Mouse (Mus musculus): ENCODE measurements at regions not wholly inside any gene's neighbourhood (a gene's known extent, or its start where the extent isn't known, plus 50 kb on each side); places are given as distances from the start of the nearest gene placed in this dataset.

- no peak for DNase-seq (ENCODE audit: low read depth in 1 of 2, low spot score in 2 of 2)
These were observed 68.6 kb upstream of the Zfp637 start for GRCm38 (mm10) chr6:117772396-117772795.

- no peak for DNase-seq (ENCODE audit: low read depth in 1 of 2, low spot score in 2 of 2)
These were observed 65.5 kb upstream of the Zfp637 start for GRCm38 (mm10) chr6:117775304-117776050.

GRCm38 (mm10) chr6:117778027-117778426 lies 63.0 kb upstream of the Zfp637 start:
- no peak for DNase-seq (ENCODE audit: low read depth in 1 of 2, low spot score in 2 of 2)

GRCm38 (mm10) chr6:117778481-117778880 lies 62.5 kb upstream of the Zfp637 start:
- no peak for DNase-seq (ENCODE audit: low read depth in 1 of 2, low spot score in 2 of 2)

GRCm38 (mm10) chr6:117779020-117779419 lies 62.0 kb upstream of the Zfp637 start:
- no peak for DNase-seq (ENCODE audit: low read depth in 1 of 2, low spot score in 2 of 2)

- DNase-seq (ENCODE audit: low read depth in 1 of 2, low spot score in 2 of 2), result no peak
These were observed 52.1 kb upstream of the Zfp637 start for GRCm38 (mm10) chr6:117788580-117789540.

- DNase-seq (ENCODE audit: low read depth in 1 of 2, low spot score in 2 of 2), result no peak
These were observed 50.4 kb upstream of the Zfp637 start for GRCm38 (mm10) chr6:117790581-117790980.

All from monocyte, adult 2 months (primary cell).